Mouse (Mus musculus) large intestine, adult 2 months (tissue): ENCODE results near the gene Tspan12. TPM values are rescaled to one million over a fixed set of nuclear protein-coding genes. Genes with fewer than 3 reads are reported as not detected.
"Not testable (repeated sequence)": the region's sequence is repeated elsewhere in the genome, so short reads cannot be mapped to it uniquely, and the experiment has no call there.

Experiments
- DNase-seq: peaks from one replicate; pipeline ENCODE4 v3.0.0-alpha.2; 2012; ENCODE audit warnings: low read depth, low spot score
- WGBS: fragments of 180-500 bp; shearing (Covaris S2); methylation state at CpG from one replicate; pipeline ENCODE4 v1.1.7; 2018; 5-methylcytosine and 5-hydroxymethylcytosine counted together
- polyA plus RNA-seq: library from polyadenylated mRNA; depleted of rRNA; stranded (reverse); fragments of >200 nt; gene quantifications from 2 replicates; pipeline ENCODE4 v1.2.3, GENCODE M21; 2012; rRNA removed

Gene Tspan12
- 6.4 and 7.1 TPM in 2 replicates for polyA plus RNA-seq

DNA sequence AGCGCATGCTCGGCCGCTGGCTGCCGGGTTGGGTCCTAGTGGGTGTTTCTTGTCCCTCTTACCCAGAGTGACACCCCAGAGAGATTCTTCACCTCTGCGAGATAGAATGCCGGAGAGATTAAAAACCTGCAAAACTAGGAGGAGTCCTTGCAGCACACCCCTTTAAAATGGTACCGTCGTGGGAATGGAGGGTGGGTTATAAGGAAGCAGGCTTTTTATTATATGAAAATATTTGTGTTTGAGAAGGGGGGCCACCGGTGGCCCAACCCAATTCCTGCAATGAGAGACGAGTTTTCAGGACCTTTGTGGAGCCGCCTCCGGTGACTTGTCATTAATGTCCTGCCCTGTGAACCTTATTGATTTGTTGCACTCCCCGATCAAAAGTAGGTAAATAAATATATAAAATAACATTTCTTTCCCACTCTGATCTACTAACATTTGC is at the start of gene Tspan12:
Tspan12 (minus strand) TSS at position 172 of the 442 bp plus-strand sequence.
- no peak for DNase-seq
- 1% methylated on average over 13 of the region's 13 CpGs for WGBS

DNA sequence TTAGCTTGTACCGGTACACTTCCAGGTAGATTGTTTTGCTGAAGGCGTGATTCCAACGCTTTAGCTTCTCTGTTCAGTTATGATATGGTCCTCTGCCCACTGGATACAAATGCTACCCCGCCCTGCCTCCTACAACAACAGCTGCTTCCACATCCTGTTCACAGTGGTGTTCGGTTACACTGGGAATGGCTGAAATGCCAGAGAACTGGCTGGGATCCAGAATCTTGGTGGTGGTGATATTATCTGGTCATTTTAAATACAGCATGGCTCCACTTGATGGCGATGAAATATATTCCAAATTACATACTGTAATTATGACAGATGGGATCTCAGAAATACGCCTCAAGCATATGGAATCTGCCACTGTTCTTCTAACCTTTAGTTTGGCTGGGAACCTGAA is 42.1 kb upstream of the Tspan12 start:
- 31% methylated on average over 7 of the region's 7 CpGs for WGBS
- DNase-seq: no peak

DNA sequence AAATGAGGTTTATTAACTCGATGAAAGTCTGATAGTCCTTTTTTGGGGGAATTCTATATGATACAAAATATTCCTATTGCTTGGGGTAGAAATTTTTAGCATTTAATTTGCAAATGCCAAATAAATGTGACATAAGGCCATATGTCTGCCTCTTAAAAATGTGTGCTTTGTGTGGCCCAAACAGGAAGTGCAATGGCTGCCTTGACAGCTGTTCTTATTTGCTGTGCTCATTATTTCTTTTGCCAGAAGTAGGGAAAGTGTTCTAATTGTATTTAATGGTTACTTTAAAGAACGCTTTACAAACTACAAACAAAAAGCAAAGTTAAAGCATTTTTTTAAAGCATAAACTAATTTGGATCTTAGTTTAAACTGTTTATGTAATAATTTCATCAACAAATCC is 36.8 kb upstream of the Tspan12 start:
- DNase-seq: no peak
- 64% methylated on average over 2 of the region's 2 CpGs for WGBS

DNA sequence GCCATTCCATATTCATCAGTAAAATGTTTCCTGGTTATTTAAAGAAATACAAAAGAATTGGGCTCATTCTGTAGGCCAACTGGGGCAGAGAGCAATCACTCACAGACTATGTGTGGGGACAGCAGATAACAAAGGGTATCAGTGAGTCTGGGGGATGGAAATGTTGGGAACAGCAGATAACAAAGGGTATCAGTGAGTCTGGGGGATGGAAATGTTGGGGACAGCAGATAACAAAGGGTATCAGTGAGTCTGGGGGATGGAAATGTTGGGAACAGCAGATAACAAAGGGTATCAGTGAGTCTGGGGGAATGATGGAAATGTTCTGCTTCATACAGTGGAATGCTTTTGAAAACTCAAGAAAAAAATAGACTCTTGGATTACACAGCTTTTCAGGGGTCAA is 35.7 kb upstream of the Tspan12 start:
- not testable (repeated sequence) for DNase-seq

DNA sequence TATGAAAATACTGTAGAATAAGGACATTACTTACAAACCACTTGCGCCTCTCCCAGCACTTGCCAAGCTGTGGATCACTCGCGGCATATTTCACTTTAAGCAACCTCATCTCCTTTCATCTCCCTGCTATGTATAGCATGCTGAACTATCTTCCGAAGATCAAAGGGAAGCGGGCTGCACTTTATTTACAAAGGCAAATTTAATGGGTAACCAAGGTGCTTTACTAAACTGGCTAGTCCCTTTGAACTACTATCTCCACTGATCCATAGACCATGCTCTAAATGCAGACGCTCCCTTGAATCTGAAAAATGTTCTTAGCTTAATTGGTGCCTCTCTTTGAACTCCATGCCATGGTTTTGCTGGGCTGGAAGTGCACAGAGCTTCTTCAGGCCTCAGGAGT is 27.2 kb upstream of the Tspan12 start:
- 21% methylated on average over 6 of the region's 6 CpGs for WGBS
- DNase-seq: no peak

GRCm38 (mm10) chr6:21867310-21867709 is 15.0 kb upstream of the Tspan12 start:
- no peak for DNase-seq
- 26% methylated on average over 1 of the region's 1 CpGs for WGBS

GRCm38 (mm10) chr6:21864179-21864578 is 11.9 kb upstream of the Tspan12 start:
- DNase-seq: no peak
- 55% methylated on average over 8 of the region's 8 CpGs for WGBS

DNA sequence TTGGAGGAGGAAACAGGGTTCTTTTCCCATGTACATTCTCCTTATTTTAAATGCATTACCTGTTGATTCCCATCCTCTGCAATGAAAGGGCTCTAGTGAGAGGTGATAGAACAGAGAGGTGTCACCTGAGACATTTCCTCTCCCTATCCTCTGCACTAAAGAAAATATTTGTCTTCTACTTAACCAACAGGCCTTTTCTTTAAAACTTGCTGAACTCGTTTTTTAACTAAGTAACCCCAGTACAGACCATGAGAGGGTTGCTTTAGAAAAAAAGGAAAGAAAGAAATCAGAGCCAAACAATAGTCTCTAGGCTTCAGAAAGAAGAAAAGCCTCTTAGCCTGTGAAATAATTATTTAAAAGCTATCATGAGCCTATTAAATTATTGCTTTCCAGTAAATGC is 11.2 kb upstream of the Tspan12 start:
- no peak for DNase-seq
- WGBS: 8% methylated on average over 1 of the region's 1 CpGs

- no peak for DNase-seq
- WGBS: 89% methylated on average over 2 of the region's 2 CpGs
Measured at GRCm38 (mm10) chr6:21861316-21861715, 9.0 kb upstream of the Tspan12 start.

DNA sequence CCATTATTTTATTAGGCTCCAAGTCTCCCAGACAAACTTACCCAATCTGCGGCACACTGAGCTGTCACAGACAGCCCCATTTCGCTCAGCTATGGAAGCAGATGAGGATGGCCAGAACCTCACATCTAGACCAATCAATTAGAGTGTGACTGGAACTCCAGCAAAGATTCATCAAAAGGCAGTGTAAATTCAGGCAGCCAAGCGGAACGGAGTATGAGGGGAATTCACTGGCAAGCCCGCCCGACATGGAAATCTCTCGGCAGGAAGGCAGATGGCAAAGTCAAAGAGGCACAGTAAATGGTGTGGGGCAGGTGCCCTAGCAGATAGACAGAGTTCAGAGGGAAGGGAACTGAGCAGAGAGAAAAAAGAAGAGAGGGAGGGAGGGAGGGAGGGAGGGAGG is 5.5 kb upstream of the Tspan12 start:
- WGBS: 71% methylated on average over 7 of the region's 7 CpGs
- DNase-seq: no peak

GRCm38 (mm10) chr6:21855921-21856320 is 3.6 kb upstream of the Tspan12 start:
- 16% methylated on average over 7 of the region's 7 CpGs for WGBS
- DNase-seq: no peak

DNA sequence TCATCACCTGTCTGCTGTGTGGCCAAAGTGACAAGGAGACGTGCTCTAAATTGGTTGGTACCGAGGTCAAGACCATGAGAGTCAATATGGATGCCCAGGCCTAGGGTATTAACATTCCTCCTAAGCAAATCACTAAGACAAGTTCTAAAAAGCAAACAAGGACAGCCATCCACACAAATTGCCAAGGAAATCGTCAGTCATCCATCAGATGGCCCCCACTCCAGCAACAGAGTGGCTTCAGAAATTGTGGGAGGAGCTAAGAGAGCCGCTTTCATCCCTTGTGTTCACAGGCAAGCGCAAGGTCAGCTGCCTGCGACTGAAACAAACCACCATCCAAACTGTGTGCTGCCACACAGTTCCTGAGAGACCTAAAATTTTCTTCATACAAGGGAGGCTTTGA is 1.0 kb upstream of the Tspan12 start:
- 64% methylated on average over 6 of the region's 6 CpGs for WGBS
- no peak for DNase-seq

DNA sequence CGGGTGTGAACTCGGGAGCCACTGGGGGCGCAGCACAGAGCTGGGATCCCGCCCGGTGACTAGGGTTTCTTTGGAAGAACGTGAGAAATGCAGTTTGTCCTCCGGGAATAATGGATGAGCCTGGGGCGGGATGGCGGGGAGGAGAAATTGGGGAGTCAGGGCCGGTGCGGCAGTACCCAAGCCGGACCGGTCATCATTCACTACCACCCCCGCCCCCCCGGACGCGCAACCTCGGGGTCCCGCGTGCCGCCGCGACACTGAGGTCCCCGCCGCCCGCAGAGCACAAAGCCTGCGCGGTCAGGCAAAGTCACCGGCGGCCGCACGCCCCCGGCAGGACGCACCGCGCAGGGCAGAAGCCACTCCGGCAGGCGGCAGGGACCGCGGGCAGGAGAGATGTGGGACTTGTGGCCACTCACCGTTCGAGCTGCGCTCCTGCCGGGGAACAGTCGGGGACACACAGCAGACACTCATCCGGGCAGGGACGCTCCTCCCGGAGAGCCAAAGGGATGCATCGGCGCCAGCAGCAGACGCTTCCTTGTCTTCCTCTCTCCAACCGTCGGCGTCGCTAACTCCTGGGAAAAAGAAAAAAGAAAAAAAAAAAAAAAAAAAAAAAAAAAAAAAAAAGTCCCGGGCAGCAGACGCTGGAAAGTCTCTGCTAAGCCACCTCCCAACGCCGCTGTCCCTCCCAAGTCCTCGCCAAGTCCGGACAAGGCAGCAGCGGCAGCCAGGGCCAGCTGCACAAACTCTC is 545 bp downstream of the Tspan12 start:
- DNase-seq: no peak
- WGBS: under 1% methylated on average over 62 of the region's 62 CpGs

DNA sequence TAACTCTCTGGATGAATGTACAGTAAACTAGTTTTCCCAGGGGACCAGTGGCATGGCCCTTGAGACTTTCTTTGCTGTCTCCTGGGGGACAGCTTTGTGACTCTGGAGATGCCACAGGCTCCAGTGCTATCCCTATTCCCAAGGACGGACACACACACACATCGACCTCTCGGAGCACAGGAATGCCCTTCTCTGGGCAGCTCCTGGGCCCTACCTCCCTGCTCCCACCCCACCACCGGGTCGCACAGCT is 1.0 kb downstream of the Tspan12 start:
- no peak for DNase-seq

GRCm38 (mm10) chr6:21850526-21851345 is 1.6 kb downstream of the Tspan12 start:
- no peak for DNase-seq
- 18% methylated on average over 21 of the region's 21 CpGs for WGBS

More for the DNA sequence above, 1.0 kb downstream of the Tspan12 start:
- WGBS: 0% methylated on average over 5 of the region's 5 CpGs

- whole genome bisulfite sequencing: 90% methylated on average over 4 of the region's 4 CpGs
Measured at GRCm38 (mm10) chr6:21848808-21849207, 3.5 kb downstream of the Tspan12 start.

GRCm38 (mm10) chr6:21839976-21840775 is 12.1 kb downstream of the Tspan12 start:
- 9% methylated on average over 9 of the region's 9 CpGs for WGBS
- no peak for DNase-seq

More at GRCm38 (mm10) chr6:21848808-21849207, 3.5 kb downstream of the Tspan12 start:
- DNase-seq: no peak

- no peak for DNase-seq
- WGBS: 38% methylated on average over 10 of the region's 10 CpGs
Measured at GRCm38 (mm10) chr6:21839244-21839814, 13.0 kb downstream of the Tspan12 start.

GRCm38 (mm10) chr6:21833531-21833930 is 18.8 kb downstream of the Tspan12 start:
- no peak for DNase-seq
- 86% methylated on average over 4 of the region's 4 CpGs for WGBS

DNA sequence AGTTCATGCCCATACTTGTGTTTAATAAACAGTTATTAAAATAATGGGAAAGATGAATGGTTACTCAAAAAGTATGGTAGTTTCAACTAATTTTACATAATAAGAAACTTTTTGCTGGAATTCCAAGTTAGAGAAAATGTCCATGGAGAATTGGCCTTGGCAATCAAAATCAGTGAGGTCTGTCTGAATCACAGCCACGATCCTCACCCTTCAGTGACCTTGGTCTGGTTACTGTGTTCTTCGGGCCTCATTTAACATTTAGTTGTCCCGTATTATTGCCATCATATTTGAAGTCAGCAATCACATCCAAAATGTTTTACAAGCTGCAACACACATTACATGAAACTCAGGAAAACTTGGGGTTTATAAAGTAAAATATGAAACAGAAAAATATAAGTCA is 20.4 kb downstream of the Tspan12 start:
- WGBS: 48% methylated on average over 3 of the region's 3 CpGs
- no peak for DNase-seq
